Mouse (Mus musculus) central nervous system, embryonic 18 days (tissue): ENCODE results near the gene Gm4450. TPM values are rescaled to one million over a fixed set of nuclear protein-coding genes. Genes with fewer than 3 reads are reported as not detected.

Experiments
- polyA plus RNA-seq: library from polyadenylated mRNA; depleted of rRNA; stranded (reverse); fragments of >200 nt; gene quantifications from 2 replicates; pipeline ENCODE4 v1.2.3, GENCODE M21; 2012; rRNA removed

The Gm4450 gene
- polyA plus RNA-seq: not detected in 2 replicates

GRCm38 (mm10) chr3:98457026-98457425 is at the start of gene Gm4450:
TSS of gene Gm4450 (minus strand) at chr3:98457126.

Other genes starting within 250 kb of the Gm4450 start
- 0.08 TPM in 1 of 2 replicates, not detected in the other for gene Reg4, start 235.0 kb downstream of the Gm4450 start, polyA plus RNA-seq
- 7.5 and 9.3 TPM in 2 replicates for gene Hmgcs2, start 176.7 kb downstream of the Gm4450 start, polyA plus RNA-seq
- gene Phgdh, start 117.1 kb downstream of the Gm4450 start, polyA plus RNA-seq: 91.6 and 110 TPM in 2 replicates
- gene Zfp697, start 74.7 kb downstream of the Gm4450 start, polyA plus RNA-seq: 17.9 and 19.3 TPM in 2 replicates
- not detected in 2 replicates for gene Hsd3b4, start 53.4 kb upstream of the Gm4450 start, polyA plus RNA-seq
- not detected in 2 replicates for gene Gm10681, start 131.7 kb upstream of the Gm4450 start, polyA plus RNA-seq
- gene Hsd3b5, start 173.1 kb upstream of the Gm4450 start, polyA plus RNA-seq: not detected in 2 replicates